Mouse (Mus musculus) liver, adult (tissue): ENCODE data around the gene L3mbtl2.

ENCODE experiments used
- GATA4 ChIP-seq: IDR thresholded peaks from 2 replicates; pipeline ENCODE4 v1.6.1; 2014; ENCODE audit warnings: mild to moderate bottlenecking, low read length; ENCODE audit not compliant: insufficient replicate concordance

Gene L3mbtl2

DNA sequence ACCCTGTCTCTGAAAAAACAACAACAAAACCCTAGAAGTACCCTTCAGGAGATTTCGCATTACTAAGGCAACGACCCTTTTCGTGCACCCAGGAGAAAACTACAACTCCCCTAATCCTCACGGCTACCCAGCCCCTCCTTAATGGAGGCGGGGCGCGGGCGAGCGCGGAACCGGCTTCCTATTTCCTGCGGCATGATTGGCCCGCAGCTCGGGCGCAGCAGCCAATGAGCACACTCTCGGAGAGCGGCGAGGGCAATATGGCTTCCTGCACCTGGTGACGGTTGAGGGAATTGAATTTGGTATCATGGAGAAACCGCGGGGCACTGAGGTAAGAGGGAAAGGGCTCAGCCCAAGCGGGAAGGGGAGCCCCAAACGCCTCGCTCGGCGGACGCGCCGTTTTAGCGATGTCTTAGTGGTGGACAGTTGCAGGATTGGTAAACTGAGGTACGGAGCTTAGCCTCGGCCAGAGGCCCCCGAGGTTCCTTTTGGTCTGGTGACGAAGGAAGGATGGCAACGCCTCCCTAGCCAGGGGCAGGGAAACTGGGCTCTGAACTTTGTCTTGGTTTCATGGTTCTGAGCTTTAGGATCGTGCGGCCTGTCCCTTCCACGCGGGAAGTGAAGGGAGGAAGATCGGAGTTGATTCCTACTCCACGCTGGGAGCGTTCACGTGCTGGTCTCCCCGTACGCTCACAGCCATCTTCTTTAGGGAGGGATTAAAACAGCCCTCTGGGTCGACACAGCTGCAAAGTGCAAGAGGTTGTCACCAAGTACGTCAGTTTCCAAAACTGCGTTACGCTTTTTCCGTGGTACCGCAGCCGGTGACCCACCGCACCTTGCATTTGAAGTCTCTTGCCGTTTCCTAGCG lies at the start of gene L3mbtl2:
Gene L3mbtl2 (plus strand): TSS at position 193 of the 865 bp plus-strand sequence.
- no peak for TF ChIP-seq GATA4

DNA sequence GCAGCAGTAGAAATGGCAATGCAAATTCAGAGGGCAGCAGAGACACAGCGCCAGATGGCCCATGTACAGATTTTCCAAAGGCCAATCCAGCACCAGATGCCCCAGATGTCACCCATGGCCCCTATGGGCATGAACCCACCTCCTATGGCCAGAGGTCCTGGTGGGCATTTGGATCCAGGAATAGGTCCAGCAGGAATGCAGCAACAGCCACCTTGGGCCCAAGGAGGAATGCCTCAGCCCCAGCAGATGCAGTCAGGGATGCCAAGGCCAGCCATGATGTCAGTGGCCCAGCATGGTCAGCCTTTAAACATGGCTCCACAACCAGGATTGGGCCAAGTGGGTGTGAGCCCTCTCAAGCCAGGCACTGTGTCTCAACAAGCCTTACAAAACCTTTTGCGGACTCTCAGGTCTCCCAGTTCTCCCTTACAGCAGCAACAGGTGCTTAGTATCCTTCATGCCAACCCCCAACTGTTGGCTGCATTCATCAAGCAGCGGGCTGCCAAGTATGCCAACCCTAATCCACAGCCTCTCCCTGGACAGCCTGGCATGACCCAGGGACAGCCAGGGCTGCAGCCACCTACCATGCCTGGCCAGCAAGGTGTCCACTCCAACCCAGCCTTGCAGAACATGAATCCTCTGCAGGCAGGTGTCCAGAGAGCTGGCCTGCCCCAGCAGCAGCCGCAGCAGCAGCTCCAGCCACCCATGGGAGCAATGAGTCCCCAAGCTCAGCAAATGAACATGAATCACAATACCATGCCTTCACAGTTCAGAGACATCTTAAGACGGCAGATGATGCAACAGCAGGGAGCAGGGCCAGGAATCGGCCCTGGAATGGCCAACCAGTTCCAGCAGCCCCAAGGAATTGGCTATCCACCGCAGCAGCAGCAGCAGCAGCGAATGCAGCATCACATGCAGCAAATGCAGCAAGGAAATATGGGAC lies 13.9 kb upstream of the L3mbtl2 start:
- no peak for TF ChIP-seq GATA4

DNA sequence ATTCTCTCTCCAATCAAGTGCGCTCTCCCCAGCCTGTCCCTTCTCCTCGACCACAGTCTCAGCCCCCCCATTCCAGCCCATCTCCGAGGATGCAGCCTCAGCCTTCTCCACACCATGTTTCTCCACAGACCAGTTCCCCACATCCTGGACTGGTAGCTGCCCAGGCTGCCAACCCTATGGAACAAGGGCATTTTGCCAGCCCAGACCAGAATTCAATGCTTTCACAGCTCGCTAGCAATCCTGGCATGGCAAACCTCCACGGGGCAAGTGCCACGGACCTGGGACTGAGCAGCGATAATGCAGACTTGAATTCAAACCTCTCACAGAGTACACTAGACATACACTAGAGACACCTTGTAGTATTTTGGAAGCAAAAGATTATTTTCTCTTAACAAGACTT lies 13.1 kb upstream of the L3mbtl2 start:
- no peak for TF ChIP-seq GATA4

DNA sequence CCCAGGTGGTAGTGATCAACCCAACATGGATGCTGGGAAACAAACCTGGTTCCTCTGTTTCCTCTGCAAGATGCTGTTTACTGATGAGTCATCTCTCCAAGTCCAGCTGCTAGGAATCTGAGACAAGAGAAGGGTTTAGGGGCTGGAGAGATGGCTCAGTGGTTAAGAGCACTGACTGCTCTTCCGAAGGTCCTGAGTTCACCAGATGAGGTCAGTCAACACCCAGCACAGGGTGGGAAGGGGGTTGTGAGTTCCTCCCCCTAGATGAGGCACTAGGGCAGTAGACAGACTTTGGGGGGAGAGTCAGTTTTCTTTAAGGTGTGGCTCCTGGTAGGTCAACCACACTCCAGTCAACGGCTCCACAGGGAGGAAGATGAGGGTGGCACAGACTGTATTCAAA lies 2.0 kb upstream of the L3mbtl2 start:
- no peak for TF ChIP-seq GATA4

DNA sequence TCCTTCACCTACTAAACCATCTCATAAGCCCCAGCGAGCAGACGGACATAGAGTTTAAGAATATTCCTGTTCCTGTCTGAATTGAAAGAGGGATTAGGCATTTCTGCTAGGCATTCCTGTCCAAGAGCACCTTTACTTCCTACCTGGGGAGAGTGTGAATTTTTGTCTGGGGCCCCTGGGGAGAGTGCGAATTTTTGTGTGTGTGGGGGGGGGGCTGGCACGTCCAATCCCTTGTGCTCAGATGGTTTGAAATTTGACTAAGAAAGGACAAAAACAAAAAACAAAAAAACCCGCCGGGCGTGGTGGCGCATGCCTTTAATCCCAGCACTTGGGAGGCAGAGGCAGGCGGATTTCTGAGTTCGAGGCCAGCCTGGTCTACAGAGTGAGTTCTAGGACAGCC lies 408 bp upstream of the L3mbtl2 start:
- no peak for TF ChIP-seq GATA4

DNA sequence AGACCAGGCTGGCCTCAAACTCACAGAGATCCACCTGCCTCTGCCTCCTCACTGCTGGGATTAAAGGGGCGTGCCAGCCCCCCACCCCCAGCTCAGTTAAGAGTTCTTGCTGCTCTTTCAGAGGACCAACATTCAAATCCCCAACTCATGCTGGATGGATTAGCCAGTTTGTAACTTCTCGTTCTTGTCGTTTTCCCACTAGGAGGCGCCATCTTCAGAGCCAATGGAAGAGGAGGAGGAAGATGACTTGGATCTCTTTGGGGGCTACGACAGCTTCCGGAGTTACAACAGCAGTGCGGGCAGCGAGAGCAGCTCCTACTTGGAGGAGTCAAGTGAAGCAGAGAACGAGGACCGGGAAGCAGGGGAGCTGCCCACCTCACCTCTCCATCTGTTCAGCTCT lies 3.3 kb downstream of the L3mbtl2 start:
- no peak for TF ChIP-seq GATA4

DNA sequence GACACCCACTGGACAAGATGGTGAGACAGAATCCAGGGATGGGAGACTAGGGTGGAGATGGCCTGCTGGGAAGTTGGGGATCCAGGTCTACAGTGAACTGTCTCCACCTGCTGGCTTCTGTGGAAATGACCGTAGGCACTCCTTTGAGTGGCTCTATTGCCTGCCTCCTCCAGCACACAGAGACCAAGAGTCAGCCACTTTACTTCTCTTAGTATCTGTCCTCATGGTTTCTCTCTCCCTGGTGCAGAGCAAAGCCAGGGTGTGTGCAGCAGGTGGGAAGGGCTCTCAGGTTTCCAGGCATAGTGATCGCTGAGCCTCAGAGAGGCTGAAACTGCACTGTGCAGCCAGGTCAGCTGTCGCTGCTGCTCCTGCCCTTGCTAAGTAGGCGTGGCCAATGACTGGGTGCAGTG lies 6.5 kb downstream of the L3mbtl2 start:
- TF ChIP-seq GATA4 = no peak

DNA sequence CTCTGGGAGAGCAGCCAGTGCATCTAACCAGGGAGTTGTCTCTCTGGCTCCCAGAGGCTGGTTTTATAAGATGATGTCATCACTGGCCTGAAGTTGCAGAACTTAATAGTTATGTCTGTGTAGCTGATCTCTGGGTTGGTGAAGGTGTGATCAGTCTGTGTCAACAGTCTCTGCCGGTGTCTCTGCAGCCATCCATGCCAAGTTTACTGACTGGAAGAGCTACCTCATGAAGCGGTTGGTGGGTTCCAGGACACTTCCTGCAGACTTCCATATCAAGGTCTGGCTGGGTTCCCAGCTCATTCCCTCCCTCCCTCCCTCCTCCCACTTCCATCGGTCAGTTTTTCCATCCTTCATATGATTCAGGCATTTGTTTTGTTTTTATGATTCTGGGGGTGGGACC lies 12.9 kb downstream of the L3mbtl2 start:
- no peak for TF ChIP-seq GATA4

DNA sequence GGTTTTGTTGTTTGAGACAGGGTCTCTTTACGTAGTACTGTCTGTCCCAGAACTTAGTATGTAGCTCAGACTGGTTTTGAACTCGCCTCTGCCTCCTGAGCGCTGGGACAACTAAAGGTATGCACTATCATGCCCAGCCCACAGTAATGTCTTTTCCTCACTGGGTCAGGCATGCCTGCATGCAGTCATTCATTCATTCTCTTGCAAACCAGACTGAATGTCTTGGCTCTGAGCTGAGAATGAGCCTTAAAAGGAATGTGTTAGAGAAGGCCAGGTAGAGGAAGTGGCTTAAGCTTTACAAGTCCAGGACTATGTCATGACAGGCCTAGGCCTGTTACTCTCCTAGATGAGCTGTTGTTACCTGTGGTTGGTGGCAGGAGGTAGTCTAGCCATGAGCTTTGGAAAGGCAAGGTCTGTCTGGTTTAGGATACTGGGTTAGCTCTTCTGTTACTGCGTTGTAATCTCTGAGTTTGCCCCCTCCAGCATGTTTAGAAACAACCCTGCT lies 16.7 kb downstream of the L3mbtl2 start:
- TF ChIP-seq GATA4 = no peak

DNA sequence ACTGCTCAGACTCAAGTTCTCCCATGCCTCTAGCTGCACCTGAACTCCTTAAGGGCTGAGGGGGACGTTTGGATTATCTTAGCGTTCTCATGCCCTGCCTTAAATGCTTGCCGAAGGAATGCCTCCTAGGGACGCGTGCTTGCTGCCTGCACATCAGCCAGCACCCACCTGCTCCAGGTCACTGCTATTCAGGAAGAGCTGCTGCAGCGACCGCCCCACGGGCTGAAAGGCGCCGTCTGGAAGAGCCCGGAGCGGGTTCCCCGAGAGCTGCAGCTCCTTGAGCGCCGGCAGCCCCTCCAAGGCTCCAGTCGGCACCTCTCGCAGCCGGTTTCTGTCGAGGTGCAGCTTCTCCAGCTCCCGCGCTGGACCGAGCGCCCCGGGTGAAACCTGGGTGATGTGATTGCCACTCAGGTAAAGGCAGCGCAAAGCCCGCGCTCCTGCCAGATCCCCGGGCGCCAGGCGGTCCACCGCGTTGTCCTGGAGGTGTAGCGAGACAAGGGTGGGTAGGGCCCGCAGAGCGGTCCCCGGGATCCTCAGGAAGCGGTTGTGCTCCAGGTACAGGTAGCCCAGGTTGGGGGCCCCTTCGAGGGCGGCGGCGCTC lies 29.8 kb downstream of the L3mbtl2 start:
- TF ChIP-seq GATA4 = no peak

DNA sequence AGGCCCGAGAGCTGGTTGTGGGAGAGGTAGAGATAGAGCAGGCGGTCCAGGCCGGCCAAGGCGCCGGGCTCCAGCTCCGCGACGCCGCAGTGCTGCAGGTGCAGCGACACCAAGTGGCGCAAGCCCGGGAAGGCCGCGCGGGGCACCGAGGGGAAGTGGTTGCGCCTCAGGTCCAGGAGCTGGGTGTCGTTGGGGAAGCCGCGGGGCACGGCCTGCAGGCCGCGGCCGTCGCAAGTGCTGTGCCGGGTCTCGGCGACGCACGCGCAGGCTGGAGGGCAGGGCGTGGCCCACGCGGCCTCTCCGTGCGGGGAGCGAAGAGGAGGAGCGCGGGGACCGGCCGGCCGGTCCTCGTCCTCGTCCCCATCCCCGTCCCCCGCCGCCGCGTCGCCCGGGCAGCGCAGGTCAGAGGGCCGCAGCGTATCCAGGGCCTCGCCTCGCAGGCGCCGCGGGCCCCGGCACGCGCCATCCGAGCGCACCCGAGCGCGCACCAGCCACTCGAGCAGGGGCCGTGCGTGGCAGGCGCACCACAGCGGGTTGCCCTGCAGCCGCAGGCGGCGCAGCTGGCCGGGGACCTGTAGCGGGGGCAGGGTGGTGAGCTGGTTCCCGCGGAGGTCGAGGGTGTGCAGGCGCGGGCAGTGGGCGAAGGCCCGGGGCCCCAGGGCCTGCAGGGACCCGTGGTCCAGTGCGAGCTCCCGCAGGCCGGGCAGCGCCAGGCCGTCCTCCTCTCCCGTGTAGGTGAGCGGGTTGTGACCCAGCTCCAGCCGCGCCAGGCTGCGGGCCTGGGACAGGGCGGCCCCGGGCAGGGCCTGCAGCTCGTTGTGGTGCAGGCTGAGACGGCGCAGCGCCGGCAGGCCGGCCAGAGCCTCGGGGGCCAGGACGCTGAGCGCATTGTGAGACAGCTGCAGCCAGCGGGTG lies 30.5 kb downstream of the L3mbtl2 start:
- no peak; the same call in 1 of the 2 replicates for TF ChIP-seq GATA4

DNA sequence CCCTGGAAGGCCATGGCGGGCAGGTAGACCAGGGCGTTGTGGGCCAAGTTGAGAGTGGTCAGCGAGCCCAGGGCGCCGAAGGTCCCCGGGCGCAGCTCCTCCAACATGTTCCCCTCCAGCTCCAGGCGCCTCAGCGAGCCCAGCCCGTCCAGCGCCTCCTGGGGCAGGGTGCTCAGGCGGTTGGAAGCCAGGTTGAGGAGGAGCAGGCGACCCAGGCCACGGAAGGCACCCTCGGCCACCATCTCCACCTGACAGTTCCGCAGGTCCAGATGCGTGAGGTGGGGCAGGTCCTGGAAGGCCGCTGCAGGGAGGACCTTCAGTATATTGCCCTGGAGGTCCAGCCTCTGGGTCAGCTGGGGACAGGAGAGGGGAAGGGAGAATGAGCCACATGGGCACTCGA lies 31.2 kb downstream of the L3mbtl2 start:
- no peak for TF ChIP-seq GATA4

DNA sequence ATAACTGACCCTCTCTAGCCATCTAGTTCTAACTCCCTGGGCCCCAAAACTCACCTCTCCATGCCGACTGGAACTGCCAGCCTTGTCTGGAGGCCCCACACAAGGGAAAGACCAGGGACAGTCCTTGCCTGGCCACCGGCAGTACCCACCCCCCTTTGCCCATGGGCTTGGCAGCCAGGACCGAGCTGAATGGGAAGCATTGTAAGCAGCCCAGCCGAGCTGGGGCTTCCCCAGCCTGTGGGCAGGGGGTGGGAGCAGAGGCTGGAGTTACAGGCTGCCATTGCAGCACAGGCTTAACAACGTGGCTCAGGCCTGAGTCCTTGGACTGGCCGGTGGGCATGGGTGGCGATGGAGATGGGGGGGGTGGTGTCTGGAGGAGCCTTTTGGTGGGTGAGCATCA lies 33.5 kb downstream of the L3mbtl2 start, which contains the start of gene Chadl:
Gene Chadl (minus strand): TSS at position 113 of the 400 bp plus-strand sequence.
- TF ChIP-seq GATA4 = no peak

DNA sequence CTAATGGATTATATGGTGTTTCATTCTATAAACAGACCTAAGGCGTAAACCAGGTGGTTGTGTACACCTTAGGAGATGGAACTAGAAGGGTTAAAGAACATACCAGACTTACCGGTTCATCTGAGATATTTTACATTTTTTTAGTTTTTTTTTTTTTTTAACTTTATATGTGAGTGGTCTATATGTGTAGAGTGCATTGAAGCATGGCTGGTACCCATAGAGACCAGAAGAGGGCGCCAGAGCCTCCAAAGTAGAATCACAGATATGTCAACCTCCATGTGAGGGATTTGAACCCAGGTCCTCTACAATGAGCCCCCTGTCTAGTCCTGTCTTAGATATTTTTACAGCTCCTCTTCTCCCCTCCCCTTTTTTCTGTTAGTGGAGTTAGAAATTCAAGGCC lies 34.2 kb downstream of the L3mbtl2 start:
- no peak for TF ChIP-seq GATA4
